In the genomic region with DNA sequence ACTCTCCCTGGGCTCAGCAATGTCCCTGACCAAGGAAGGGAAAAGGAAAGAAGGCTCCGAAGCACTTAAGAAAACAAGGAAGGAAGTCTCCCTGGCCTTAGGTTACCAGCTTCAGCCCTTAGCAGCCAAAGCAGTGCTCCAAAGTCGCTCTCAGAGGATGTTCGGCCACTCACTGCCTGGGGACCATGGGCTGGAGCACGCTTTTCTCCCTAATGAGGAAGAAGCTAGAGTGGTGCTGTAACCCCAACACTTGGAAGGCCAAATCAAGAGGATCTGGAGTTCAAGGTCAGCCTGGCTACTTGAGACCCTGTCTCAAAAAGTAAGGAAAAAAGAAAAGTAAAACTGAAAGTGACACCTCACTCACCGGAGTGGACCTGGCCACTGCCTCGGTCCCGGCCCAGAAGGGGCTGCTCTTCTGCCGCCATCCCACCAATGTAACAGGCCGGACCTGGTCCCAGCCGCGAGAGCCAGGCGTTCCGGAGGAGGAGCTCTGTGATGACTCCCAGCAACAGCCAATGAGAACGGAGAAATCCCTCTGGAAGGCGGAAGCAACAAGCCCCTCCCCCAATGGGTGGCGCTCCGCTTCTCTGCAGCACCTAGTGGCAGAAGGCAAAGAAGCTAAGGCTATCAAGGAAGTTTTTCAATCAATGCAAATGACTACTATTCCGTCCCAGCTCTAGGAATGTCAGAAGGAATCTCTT, we compare ENCODE assay signal across 8 mouse cellular contexts. TPM values are rescaled to one million over a fixed set of nuclear protein-coding genes. Genes with fewer than 3 reads are reported as not detected.
A peak's percentile ranks its signal among the peaks of the same experiment; 100 is the strongest.
DNase-seq lines count a peak whose midpoint lies in the region; ATAC-seq lines count a peak whose summit lies in the region.

A gene (minus strand): TSS at position 525 of the 701 bp plus-strand sequence.

- WGBS in hindbrain, embryonic 14.5 days = 4% methylated on average over 18 of the region's 18 CpGs

- H3K4me2 ChIP-seq in hindbrain, embryonic 14.5 days (replicated peaks) = peak within 1 kb of the TSS; percentile 50

- peak within 1 kb of the TSS; percentile 33 for H3K4me3 ChIP-seq in hindbrain, embryonic 14.5 days (replicated peaks; ENCODE audit: low read length)

- peak; percentile 98 for DNase-seq in R1 (ENCODE audit: low read depth, low spot score)
- DNase-seq in cerebellum, postnatal 25 days = peak; percentile 93 to 97
- DNase-seq in frontal cortex, postnatal 25 days (ENCODE audit: low spot score in 2 of 2) = peak; percentile 79 to 84
- DNase-seq in hindbrain, embryonic 14.5 days (ENCODE audit: low spot score) = peak; percentile 90
- DNase-seq in layer of hippocampus, postnatal 36 days = peak; percentile 87 to 88
- peak; percentile 98 for DNase-seq in lung, postnatal 36 days
- DNase-seq in retina, postnatal 1 day = peak; percentile 95
- peak; percentile 88 to 91 for DNase-seq in urinary bladder, adult 18-20 months (ENCODE audit: low spot score in 2 of 2)

- no peaks in the 10 kb centered on the region for H3K4me1 ChIP-seq in hindbrain, embryonic 14.5 days (replicated peaks; ENCODE audit: control insufficient read depth, insufficient read depth, low read length)

- H3K36me3 ChIP-seq in hindbrain, embryonic 14.5 days (replicated peaks; ENCODE audit: control insufficient read depth, insufficient read depth) = no peaks in the 10 kb centered on the region

- H3K27ac ChIP-seq in hindbrain, embryonic 14.5 days = no peak within 1 kb of the TSS

- peak within 1 kb of the TSS; percentile 10 for H3K9ac ChIP-seq in hindbrain, embryonic 14.5 days

- no peaks in the 10 kb centered on the region for H3K27me3 ChIP-seq in hindbrain, embryonic 14.5 days (ENCODE audit: control insufficient read depth, insufficient read depth, low read length)

- H3K9me3 ChIP-seq in hindbrain, embryonic 14.5 days (ENCODE audit: control insufficient read depth, low read length) = no peaks in the 10 kb centered on the region

- ATAC-seq in hindbrain, embryonic 14.5 days (ENCODE audit: low FRiP score) = peak; percentile 93

RNA-seq across cellular contexts. Expression of the gene that starts here (rescaled TPM):
- 0.95 and 1.3 TPM in 2 replicates for polyA plus RNA-seq in hindbrain, embryonic 14.5 days (2014; fragmentation: Nextera tagmentation; extraction: Ambion mirVana)
- 1 to 10 TPM; 6.1 to 8.5 TPM for total RNA-seq in layer of hippocampus, postnatal 36 days (2021)
